Mouse (Mus musculus): ENCODE results near the gene Prkg1. TPM values are rescaled to one million over a fixed set of nuclear protein-coding genes. Genes with fewer than 3 reads are reported as not detected.
A peak's percentile ranks its signal among the peaks of the same experiment; 100 is the strongest.
"Not testable (repeated sequence)": the region's sequence is repeated elsewhere in the genome, so short reads cannot be mapped to it uniquely, and the experiment has no call there.

The Prkg1 gene
- total RNA-seq, 2 experiments from 2014 or later, result 0.31 TPM; not detected in 1

GRCm38 (mm10) chr19:30552260-30552659 lies 1212.6 kb downstream of the Prkg1 start:
- no peak for ATAC-seq (replicated peaks; ENCODE audit: poor library complexity, severe bottlenecking)

GRCm38 (mm10) chr19:30549854-30550647 lies 1214.8 kb downstream of the Prkg1 start:
- no peak for ATAC-seq (replicated peaks; ENCODE audit: poor library complexity, severe bottlenecking)

- peak; percentile 40 for ATAC-seq (replicated peaks; ENCODE audit: poor library complexity, severe bottlenecking)
Observed at GRCm38 (mm10) chr19:30549044-30549853, 1215.6 kb downstream of the Prkg1 start, which contains the start of gene Dkk1. Dkk1 (minus strand) TSS chr19:30549665.

- ATAC-seq (replicated peaks; ENCODE audit: poor library complexity, severe bottlenecking), result peak; percentile 35; the same call in 1 of the 2 replicates
Observed at GRCm38 (mm10) chr19:30548411-30549043, 1216.3 kb downstream of the Prkg1 start.

- not testable (repeated sequence) for ATAC-seq (replicated peaks; ENCODE audit: poor library complexity, severe bottlenecking)
Observed at GRCm38 (mm10) chr19:30539365-30539941, 1225.4 kb downstream of the Prkg1 start.

- no peak for ATAC-seq (replicated peaks; ENCODE audit: poor library complexity, severe bottlenecking)
Observed at GRCm38 (mm10) chr19:30516771-30517170, 1248.1 kb downstream of the Prkg1 start.

Other genes starting within 250 kb of the Prkg1 start
- not detected in 2 replicates for gene A1cf, start 103.7 kb upstream of the Prkg1 start, total RNA-seq (2014; fragmentation: Nextera tagmentation)
- not detected in 2 replicates for gene A1cf, start 103.7 kb upstream of the Prkg1 start, total RNA-seq (2017)